12 mouse cellular contexts compared by ENCODE assay signal in the genomic region with DNA sequence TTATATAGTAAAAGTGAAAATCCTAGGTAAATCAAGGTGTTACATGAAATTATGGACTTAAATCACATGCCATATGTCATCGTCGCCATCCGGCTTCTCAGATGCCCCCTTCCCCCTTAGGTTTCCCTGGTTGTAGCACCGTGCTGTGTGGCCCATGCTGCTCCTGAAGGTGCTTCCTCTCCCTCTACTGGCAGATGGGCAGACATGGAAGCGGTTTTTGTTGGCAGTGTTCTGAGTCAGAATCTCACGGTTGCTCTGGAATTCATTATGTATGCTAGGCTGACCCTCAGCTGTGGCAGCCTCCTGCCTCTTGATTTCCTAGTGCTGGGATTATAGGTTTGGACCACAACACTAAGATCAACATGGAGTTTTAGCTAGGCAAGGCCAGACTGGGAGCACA. TPM values are rescaled to one million over a fixed set of nuclear protein-coding genes. Genes with fewer than 3 reads are reported as not detected.
A peak's percentile ranks its signal among the peaks of the same experiment; 100 is the strongest.
DNase-seq lines count a peak whose midpoint lies in the region; TF ChIP-seq lines count a peak whose summit lies in the region.
"Had no signal": no experiment of that assay in that cellular context is flagged by ENCODE, and none has a peak within 500 bp of the region (broad histone marks: within the 10 kb centered on the region; RNA-seq: fewer than 3 reads in every experiment).

No protein-coding gene starts in this region.

- no peaks in the 10 kb centered on the region for H3K36me3 ChIP-seq in kidney, adult 2 months (ENCODE audit: control insufficient read depth, insufficient read depth, low read length)
- no peaks in the 10 kb centered on the region for H3K36me3 ChIP-seq in thymus, adult 2 months (ENCODE audit: control insufficient read depth, insufficient read depth, low read length)
- H3K36me3 ChIP-seq: heart, embryonic 13.5 days; limb, embryonic 12.5 days had no signal

- no peaks in the 10 kb centered on the region for H3K27me3 ChIP-seq in kidney, adult 2 months (replicated peaks; ENCODE audit: control insufficient read depth, insufficient read depth, low read length)
- H3K27me3 ChIP-seq in thymus, adult 2 months (ENCODE audit: control insufficient read depth, insufficient read depth, low read length) = no peaks in the 10 kb centered on the region
- H3K27me3 ChIP-seq: heart, embryonic 13.5 days; limb, embryonic 12.5 days had no signal

- no peak overlapping the region for H3K27ac ChIP-seq in kidney, adult 2 months (ENCODE audit: insufficient read depth, low read depth, low read length)
- no peak overlapping the region for H3K27ac ChIP-seq in thymus, adult 2 months (ENCODE audit: control insufficient read depth, insufficient read depth, low read length)
- no peak overlapping the region for H3K27ac ChIP-seq in bone marrow, adult 2 months (ENCODE audit: control insufficient read depth, insufficient read depth, low read depth, low read length, poor library complexity)
- H3K27ac ChIP-seq: gastrocnemius, adult 2 months; heart, embryonic 13.5 days; limb, embryonic 12.5 days had no signal

- TF ChIP-seq CTCF in kidney, adult 2 months (conservative IDR thresholded peaks at IDR 0.05; ENCODE audit: insufficient read depth, insufficient read length, low read depth, low read length) = peak; percentile 38
- TF ChIP-seq CTCF in thymus, adult 2 months (IDR thresholded peaks at IDR 0.05; ENCODE audit: borderline replicate concordance, control insufficient read depth, extremely low read depth, insufficient read depth, low read length, poor library complexity) = no peak
- peak; percentile 11; the same call in 1 of the 2 replicates for TF ChIP-seq CTCF in bone marrow, adult 2 months (IDR thresholded peaks at IDR 0.05; ENCODE audit: control insufficient read depth, insufficient read depth, low read length)

- no peak for DNase-seq in kidney, adult 2 months
- no peak for DNase-seq in kidney, postnatal 10 days
- peak; percentile 5 for DNase-seq in thymus, postnatal 4 days
- no peak for DNase-seq in thymus, adult 2 months
- no peak for DNase-seq in layer of hippocampus, adult 18-20 months (ENCODE audit: low spot score in 2 of 2)
- DNase-seq in urinary bladder, postnatal 10 days (ENCODE audit: low spot score) = no peak
- DNase-seq: adrenal gland, postnatal 36 days; gastrocnemius, adult 2 months; right cerebral cortex, postnatal 25 days had no signal

- no peaks in the 10 kb centered on the region for H3K4me1 ChIP-seq in kidney, adult 2 months (ENCODE audit: control insufficient read depth, insufficient read depth, low read length)
- H3K4me1 ChIP-seq in thymus, adult 2 months (replicated peaks; ENCODE audit: control insufficient read depth, insufficient read depth, low read length) = no peaks in the 10 kb centered on the region
- H3K4me1 ChIP-seq in bone marrow, adult 2 months (ENCODE audit: control insufficient read depth, insufficient read depth, low read length) = no peaks in the 10 kb centered on the region
- H3K4me1 ChIP-seq: heart, embryonic 13.5 days; limb, embryonic 12.5 days had no signal

- no peak for TF ChIP-seq POLR2A in kidney, adult 2 months (IDR thresholded peaks at IDR 0.05; ENCODE audit: low read depth, low read length)
- TF ChIP-seq POLR2A in thymus, adult 2 months (IDR thresholded peaks at IDR 0.05; ENCODE audit: control insufficient read depth, extremely low read depth, insufficient read depth, low read length, poor library complexity) = no peak
- TF ChIP-seq POLR2A in bone marrow, adult 2 months (IDR thresholded peaks at IDR 0.05; ENCODE audit: borderline replicate concordance, control insufficient read depth, low read depth, low read length) = no peak

- WGBS in kidney, adult 2 months = 63% methylated on average over 6 of the region's 6 CpGs
- WGBS in thymus, adult 2 months = 84% methylated on average over 6 of the region's 6 CpGs
- 72% methylated on average over 6 of the region's 6 CpGs for WGBS in bone marrow, adult 2 months

- H3K4me3 ChIP-seq in kidney, adult 2 months (ENCODE audit: insufficient read depth, low read depth, low read length) = no peak overlapping the region
- H3K4me3 ChIP-seq in thymus, adult 2 months (ENCODE audit: control insufficient read depth, insufficient read depth, low read length) = no peak overlapping the region
- H3K4me3 ChIP-seq in bone marrow, adult 2 months (replicated peaks; ENCODE audit: control insufficient read depth, low read depth, low read length) = no peak overlapping the region
- H3K4me3 ChIP-seq: gastrocnemius, adult 2 months; heart, embryonic 13.5 days; limb, embryonic 12.5 days had no signal

RNA-seq across cellular contexts. Expression of a gene that starts 40.5 kb away (rescaled TPM):
- polyA plus RNA-seq in kidney, adult 2 months (2012; rRNA removed) = 0.19 and 0.34 TPM in 2 replicates
- polyA plus RNA-seq in thymus, adult 2 months (2012; rRNA removed) = 0.05 and 0.24 TPM in 2 replicates
- polyA plus RNA-seq in bone marrow, adult 2 months (2011; ENCODE audit: insufficient read depth, insufficient read length, low replicate concordance, missing spikeins) = 0.31 and 0.52 TPM in 2 replicates
- total RNA-seq in layer of hippocampus, adult 18-20 months (2021) = 10 to 100 TPM; 15.6 to 18.1 TPM
- polyA plus RNA-seq: heart, embryonic 13.5 days had no signal

RNA-seq across cellular contexts. Expression of a gene that starts 56.9 kb away (rescaled TPM):
- 3.7 and 4.9 TPM in 2 replicates for polyA plus RNA-seq in kidney, adult 2 months (2012; rRNA removed)
- polyA plus RNA-seq in thymus, adult 2 months (2012; rRNA removed) = 4.1 and 5.0 TPM in 2 replicates
- 3.9 and 5.5 TPM in 2 replicates for polyA plus RNA-seq in bone marrow, adult 2 months (2011; ENCODE audit: insufficient read depth, insufficient read length, low replicate concordance, missing spikeins)
- total RNA-seq in layer of hippocampus, adult 18-20 months (2021) = 10 to 100 TPM; 36.3 to 37.8 TPM
